Mouse (Mus musculus) thymus, adult 2 months (tissue): Measurements from ENCODE around the gene Anks1. TPM values are rescaled to one million over a fixed set of nuclear protein-coding genes. Genes with fewer than 3 reads are reported as not detected.

Experiments
- DNase-seq: peaks from one replicate; pipeline ENCODE4 v3.0.0; 2021
- H3K27ac ChIP-seq: fragments of 200-500 bp; 2 replicates; pipeline ENCODE4 v1.5.1; 2012; ENCODE audit warnings: low read length, control low read depth; ENCODE audit not compliant: control insufficient read depth, insufficient read depth
- H3K27me3 ChIP-seq: fragments of 200-500 bp; 2 replicates; pipeline ENCODE4 v1.6.1; 2012; ENCODE audit warnings: mild to moderate bottlenecking, low read length, moderate library complexity, mixed read lengths; ENCODE audit not compliant: control insufficient read depth, insufficient read depth
- H3K36me3 ChIP-seq: fragments of 200-500 bp; 2 replicates; pipeline ENCODE4 v1.6.1; 2012; ENCODE audit warnings: mild to moderate bottlenecking, low read length, moderate library complexity; ENCODE audit not compliant: control insufficient read depth, insufficient read depth
- H3K4me1 ChIP-seq: fragments of 200-500 bp; replicated peaks from 2 replicates; pipeline ENCODE4 v1.6.1; 2012; ENCODE audit warnings: low read length; ENCODE audit not compliant: control insufficient read depth, insufficient read depth
- H3K4me3 ChIP-seq: fragments of 200-500 bp; 2 replicates; pipeline ENCODE4 v1.5.1; 2012; ENCODE audit warnings: mild to moderate bottlenecking, low read length, control low read depth, moderate library complexity; ENCODE audit not compliant: control insufficient read depth, insufficient read depth
- CTCF ChIP-seq: fragments of 200-500 bp; IDR thresholded peaks from 2 replicates; pipeline ENCODE4 v1.5.1; 2012; ENCODE audit warnings: mild to moderate bottlenecking, control low read depth, low read length, moderate library complexity, borderline replicate concordance; ENCODE audit not compliant: control insufficient read depth, poor library complexity, insufficient read depth; ENCODE audit errors: extremely low read depth
- POLR2A ChIP-seq: fragments of 200-500 bp; IDR thresholded peaks from 2 replicates; pipeline ENCODE4 v1.6.1; 2012; ENCODE audit warnings: mild to moderate bottlenecking, low read length, control low read depth, moderate library complexity; ENCODE audit not compliant: control insufficient read depth, poor library complexity, insufficient read depth; ENCODE audit errors: extremely low read depth
- WGBS: fragments of 180-500 bp; shearing (Covaris S2); methylation state at CpG from one replicate; pipeline ENCODE4 v1.1.7; 2018; 5-methylcytosine and 5-hydroxymethylcytosine counted together
- polyA plus RNA-seq: library from polyadenylated mRNA; depleted of rRNA; stranded (reverse); fragments of >200 nt; gene quantifications from 2 replicates; pipeline ENCODE4 v1.2.3, GENCODE M21; 2012

Anks1 gene
- polyA plus RNA-seq, 1 experiment = 103 TPM

GRCm38 (mm10) chr17:27964607-27965006, 55.5 kb downstream of the Anks1 start:
- H3K4me3 ChIP-seq = no peak overlapping the region
- no peaks in the 10 kb centered on the region for H3K36me3 ChIP-seq
- H3K27me3 ChIP-seq = no peaks in the 10 kb centered on the region
- H3K27ac ChIP-seq = no peak overlapping the region
- no peak for DNase-seq
- H3K4me1 ChIP-seq = peaks cover 20% of the 10 kb centered on the region
- TF ChIP-seq CTCF (no peak), POLR2A (no peak)
- WGBS = 77% methylated on average over 4 of the region's 4 CpGs

- Histone ChIP-seq H3K4me3 (no peak overlapping the region), H3K36me3 (no peaks in the 10 kb centered on the region), H3K4me1 (peaks cover 20% of the 10 kb centered on the region), H3K27me3 (no peaks in the 10 kb centered on the region), H3K27ac (no peak overlapping the region)
- WGBS = 96% methylated on average over 10 of the region's 10 CpGs
- no peak for DNase-seq
- TF ChIP-seq POLR2A = no peak
- TF ChIP-seq CTCF = no peak
These were observed 56.2 kb downstream of the Anks1 start for GRCm38 (mm10) chr17:27965292-27965691.

GRCm38 (mm10) chr17:27966056-27966455, 57.0 kb downstream of the Anks1 start:
- no peak overlapping the region for H3K4me3 ChIP-seq
- H3K4me1 ChIP-seq = peaks cover 20% of the 10 kb centered on the region
- TF ChIP-seq POLR2A (no peak), CTCF (no peak)
- 94% methylated on average over 4 of the region's 4 CpGs for WGBS
- DNase-seq = no peak
- no peaks in the 10 kb centered on the region for H3K27me3 ChIP-seq
- H3K27ac ChIP-seq = no peak overlapping the region
- no peaks in the 10 kb centered on the region for H3K36me3 ChIP-seq

GRCm38 (mm10) chr17:27966508-27967021, 57.5 kb downstream of the Anks1 start:
- Histone ChIP-seq H3K4me3 (no peak overlapping the region), H3K4me1 (peaks cover 19% of the 10 kb centered on the region), H3K27me3 (no peaks in the 10 kb centered on the region), H3K27ac (no peak overlapping the region), H3K36me3 (no peaks in the 10 kb centered on the region)
- TF ChIP-seq POLR2A = no peak
- TF ChIP-seq CTCF = no peak
- no peak for DNase-seq
- 95% methylated on average over 11 of the region's 11 CpGs for WGBS

GRCm38 (mm10) chr17:27967529-27967928, 58.4 kb downstream of the Anks1 start:
- TF ChIP-seq CTCF = no peak
- TF ChIP-seq POLR2A = no peak
- no peak for DNase-seq
- no peaks in the 10 kb centered on the region for H3K36me3 ChIP-seq
- H3K27me3 ChIP-seq = no peaks in the 10 kb centered on the region
- H3K4me1 ChIP-seq = peaks cover 12% of the 10 kb centered on the region
- 95% methylated on average over 7 of the region's 7 CpGs for WGBS
- H3K4me3 ChIP-seq = no peak overlapping the region
- H3K27ac ChIP-seq = no peak overlapping the region

- no peak for DNase-seq
- H3K4me3 ChIP-seq = no peak overlapping the region
- WGBS = 94% methylated on average over 9 of the region's 9 CpGs
- H3K4me1 ChIP-seq = peaks cover 9% of the 10 kb centered on the region
- H3K36me3 ChIP-seq = no peaks in the 10 kb centered on the region
- TF ChIP-seq POLR2A (no peak), CTCF (no peak)
- H3K27ac ChIP-seq = no peak overlapping the region
- no peaks in the 10 kb centered on the region for H3K27me3 ChIP-seq
These were observed 59.1 kb downstream of the Anks1 start for GRCm38 (mm10) chr17:27968033-27968750.
